Mouse (Mus musculus) forebrain, postnatal 0 days (tissue): Measurements from ENCODE around the gene Chd2. TPM values are rescaled to one million over a fixed set of nuclear protein-coding genes. Genes with fewer than 3 reads are reported as not detected.
A peak's percentile ranks its signal among the peaks of the same experiment; 100 is the strongest.

Experiments
- ATAC-seq: fragments of 200-750 bp; cut with Nextera tagmentation; 2 replicates; pipeline ENCODE4 v1.8.0; 2017; ENCODE audit warnings: mild to moderate bottlenecking, moderate library complexity
- DNase-seq: peaks from one replicate; pipeline ENCODE4 v3.0.0-alpha.2; 2015
- H3K27ac ChIP-seq: fragments of 300-500 bp; sonication (generic); 2 replicates; pipeline ENCODE4 v1.5.1; 2014; ENCODE audit warnings: low read depth, mild to moderate bottlenecking, antibody characterized with exemption, low read length, moderate library complexity, mixed read lengths
- H3K27me3 ChIP-seq: fragments of 300-500 bp; sonication (generic); 2 replicates; pipeline ENCODE4 v1.6.1; 2014; ENCODE audit warnings: mild to moderate bottlenecking, low read length, mixed read lengths; ENCODE audit not compliant: insufficient read depth
- H3K36me3 ChIP-seq: fragments of 300-500 bp; sonication (generic); 2 replicates; pipeline ENCODE4 v1.6.1; 2014; ENCODE audit warnings: mild to moderate bottlenecking, moderate library complexity; ENCODE audit not compliant: insufficient read depth
- H3K4me1 ChIP-seq: fragments of 300-500 bp; sonication (generic); 2 replicates; pipeline ENCODE4 v1.6.1; 2014; ENCODE audit warnings: antibody characterized with exemption; ENCODE audit not compliant: insufficient read depth
- H3K4me2 ChIP-seq: fragments of 300-500 bp; sonication (generic); 2 replicates; pipeline ENCODE4 v1.6.1; 2014; ENCODE audit warnings: low read depth, mild to moderate bottlenecking, moderate library complexity
- H3K4me3 ChIP-seq: fragments of 300-500 bp; sonication (generic); 2 replicates; pipeline ENCODE4 v1.5.1; 2014; ENCODE audit warnings: low read depth, low read length, mixed read lengths
- H3K9ac ChIP-seq: fragments of 300-500 bp; sonication (generic); 2 replicates; pipeline ENCODE4 v1.6.1; 2014; ENCODE audit warnings: mild to moderate bottlenecking
- H3K9me3 ChIP-seq: fragments of 300-500 bp; sonication (generic); 2 replicates; pipeline ENCODE4 v1.6.1; 2016; ENCODE audit warnings: low read length
- CTCF ChIP-seq: sonication (generic); IDR thresholded peaks from 2 replicates; pipeline ENCODE4 v1.5.1; 2016; ENCODE audit warnings: antibody characterized with exemption, control low read depth, low read depth
- WGBS: fragments of 180-500 bp; shearing (Covaris S2); extraction: QIAGEN DNeasy Blood & Tissue Kit; methylation state at CpG from one replicate; pipeline ENCODE4 v1.1.7; 2014; 5-methylcytosine and 5-hydroxymethylcytosine counted together
- polyA plus RNA-seq: library from polyadenylated mRNA; unstranded; fragments of >200 nt; fragmentation: Nextera tagmentation; extraction: Ambion mirVana; gene quantifications from 2 replicates; pipeline ENCODE4 v1.2.1, GENCODE M21; 2015
- total RNA-seq: library from RNA; depleted of rRNA; stranded (reverse); fragments of >200 nt; gene quantifications from 2 replicates; pipeline ENCODE4 v1.2.3, GENCODE M21; 2014

The Chd2 gene
- total and polyA plus RNA-seq, 2 experiments from 2014 or later, result 32.0 to 53.9 TPM

DNA sequence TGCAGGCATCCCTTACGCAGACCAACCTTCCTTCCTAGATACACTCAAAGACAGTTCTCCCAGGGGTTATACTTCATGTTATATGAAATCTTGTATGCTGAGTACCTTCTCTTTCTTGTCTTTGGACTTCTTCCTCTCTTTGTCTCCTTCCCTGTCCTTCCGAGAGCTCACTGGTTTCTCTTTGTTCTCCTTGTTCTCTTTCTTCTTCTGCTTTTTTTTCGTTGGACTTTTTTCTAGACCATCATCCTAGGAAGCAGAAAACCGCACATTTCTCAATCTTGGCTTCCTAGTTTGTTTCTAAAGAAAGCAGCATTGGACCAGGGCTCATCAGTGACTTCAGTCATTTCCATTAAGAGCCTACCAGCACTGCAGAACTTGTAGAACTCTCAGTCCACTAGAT lies 90.0 kb downstream of the Chd2 start:
- no peak overlapping the region for H3K4me2 ChIP-seq
- no peak overlapping the region for H3K9ac ChIP-seq
- ATAC-seq, result no peak
- no peaks in the 10 kb centered on the region for H3K9me3 ChIP-seq
- 92% methylated on average over 4 of the region's 4 CpGs for WGBS
- DNase-seq, result no peak
- no peaks in the 10 kb centered on the region for H3K27me3 ChIP-seq
- H3K27ac ChIP-seq, result no peak overlapping the region
- no peak overlapping the region for H3K4me3 ChIP-seq
- TF ChIP-seq CTCF, result no peak
- peaks cover 84% of the 10 kb centered on the region for H3K36me3 ChIP-seq
- H3K4me1 ChIP-seq, result no peaks in the 10 kb centered on the region

DNA sequence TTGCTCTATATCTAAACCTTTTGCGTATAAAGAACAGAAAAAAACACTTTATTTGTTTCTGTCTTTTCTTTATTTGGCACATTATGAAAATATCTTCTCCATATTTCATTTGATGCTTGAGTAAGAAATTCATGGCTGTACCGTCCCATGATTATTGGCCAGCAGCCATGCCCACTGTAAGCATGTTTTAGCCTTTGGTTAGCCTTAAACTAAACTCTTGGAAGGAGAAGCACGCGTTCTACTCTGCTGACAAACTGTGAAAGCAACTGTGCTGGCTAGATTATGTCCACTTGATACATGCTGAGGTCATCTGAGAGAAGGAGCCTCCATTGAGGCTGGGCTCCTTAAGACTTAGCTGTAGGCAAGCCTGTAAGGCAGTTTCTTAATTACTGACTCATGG lies 99.4 kb downstream of the Chd2 start:
- ATAC-seq, result no peak

DNA sequence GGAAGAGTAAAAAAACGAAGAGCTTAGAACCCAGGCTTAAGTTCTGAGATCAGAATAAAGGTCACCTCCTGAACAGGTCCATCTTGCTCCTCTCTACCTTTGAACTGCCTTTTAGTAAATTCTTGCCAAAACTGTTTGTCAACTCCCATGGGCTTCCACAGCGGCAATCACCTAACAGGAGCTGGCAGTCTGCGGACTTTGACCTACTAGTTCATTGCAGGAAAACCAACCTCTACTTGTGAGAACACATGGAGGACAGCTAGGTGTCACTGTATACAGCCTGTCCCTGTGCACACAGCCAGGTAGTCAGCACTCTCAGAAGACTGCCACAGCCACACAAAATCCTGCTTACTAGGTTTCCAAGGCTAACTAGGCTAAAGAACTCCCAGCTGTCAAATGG lies 99.8 kb downstream of the Chd2 start:
- Histone ChIP-seq H3K27me3 (no peaks in the 10 kb centered on the region), H3K9me3 (no peaks in the 10 kb centered on the region), H3K27ac (no peak overlapping the region), H3K36me3 (peaks cover 89% of the 10 kb centered on the region), H3K4me1 (no peaks in the 10 kb centered on the region), H3K9ac (no peak overlapping the region), H3K4me3 (no peak overlapping the region), H3K4me2 (no peak overlapping the region)
- no peak for DNase-seq
- WGBS, result 98% methylated on average over 3 of the region's 3 CpGs
- ATAC-seq, result no peak
- no peak for TF ChIP-seq CTCF

More for the DNA sequence above, 99.4 kb downstream of the Chd2 start:
- TF ChIP-seq CTCF, result no peak
- 88% methylated on average over 4 of the region's 4 CpGs for WGBS
- Histone ChIP-seq H3K9me3 (no peaks in the 10 kb centered on the region), H3K9ac (no peak overlapping the region), H3K27me3 (no peaks in the 10 kb centered on the region), H3K27ac (no peak overlapping the region), H3K4me2 (no peak overlapping the region), H3K36me3 (peaks cover 89% of the 10 kb centered on the region), H3K4me1 (no peaks in the 10 kb centered on the region), H3K4me3 (no peak overlapping the region)
- no peak for DNase-seq

DNA sequence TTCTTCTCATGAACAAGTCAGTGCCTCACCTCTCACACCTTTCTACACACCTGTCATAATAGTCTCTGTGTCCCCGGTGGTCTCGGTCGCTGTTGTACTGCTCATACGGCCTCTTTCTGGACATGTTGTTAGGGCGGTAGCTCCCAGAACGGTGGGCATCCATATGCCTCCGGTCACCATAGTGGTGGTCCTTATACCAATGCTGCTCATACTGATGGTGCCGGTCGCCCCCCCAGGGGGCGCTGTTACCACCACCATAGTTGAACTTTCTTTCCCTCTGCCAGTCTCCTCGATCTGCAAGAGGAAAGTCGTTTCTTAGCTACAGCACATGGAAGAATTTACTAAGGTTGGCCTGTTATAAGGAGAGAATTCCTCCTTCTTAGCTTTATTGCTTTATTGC lies 105.9 kb downstream of the Chd2 start:
- H3K27me3 ChIP-seq, result no peaks in the 10 kb centered on the region
- no peaks in the 10 kb centered on the region for H3K9me3 ChIP-seq
- no peak overlapping the region for H3K9ac ChIP-seq
- peaks cover 68% of the 10 kb centered on the region for H3K36me3 ChIP-seq
- no peak overlapping the region for H3K4me2 ChIP-seq
- TF ChIP-seq CTCF, result peak; percentile 52
- no peak overlapping the region for H3K27ac ChIP-seq
- no peak for DNase-seq
- H3K4me1 ChIP-seq, result no peaks in the 10 kb centered on the region
- WGBS, result 66% methylated on average over 12 of the region's 12 CpGs
- H3K4me3 ChIP-seq, result no peak overlapping the region
- ATAC-seq, result peak; percentile 25; the same call in 1 of the 2 replicates

DNA sequence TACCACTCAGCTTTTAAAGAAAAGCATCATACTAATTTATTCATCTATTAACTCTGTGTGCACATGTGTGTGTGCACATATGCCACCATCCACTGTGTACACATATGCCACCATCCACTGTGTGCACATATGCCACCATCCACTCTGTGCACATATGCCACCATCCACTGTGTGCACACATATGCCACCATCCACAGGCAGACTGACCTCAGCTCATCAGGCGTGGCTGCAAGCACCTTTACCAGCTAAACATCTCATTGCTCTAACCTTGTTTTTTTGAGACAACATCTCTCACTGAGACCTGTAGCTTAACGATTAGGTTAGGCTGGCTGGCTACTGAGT lies 107.3 kb downstream of the Chd2 start:
- Histone ChIP-seq H3K4me3 (no peak overlapping the region), H3K4me1 (no peaks in the 10 kb centered on the region), H3K9me3 (no peaks in the 10 kb centered on the region), H3K27ac (no peak overlapping the region), H3K27me3 (no peaks in the 10 kb centered on the region), H3K36me3 (peaks cover 62% of the 10 kb centered on the region), H3K9ac (no peak overlapping the region), H3K4me2 (no peak overlapping the region)
- 80% methylated on average over 2 of the region's 2 CpGs for WGBS
- TF ChIP-seq CTCF, result no peak
- ATAC-seq (peak; percentile 26), DNase-seq (no peak)

DNA sequence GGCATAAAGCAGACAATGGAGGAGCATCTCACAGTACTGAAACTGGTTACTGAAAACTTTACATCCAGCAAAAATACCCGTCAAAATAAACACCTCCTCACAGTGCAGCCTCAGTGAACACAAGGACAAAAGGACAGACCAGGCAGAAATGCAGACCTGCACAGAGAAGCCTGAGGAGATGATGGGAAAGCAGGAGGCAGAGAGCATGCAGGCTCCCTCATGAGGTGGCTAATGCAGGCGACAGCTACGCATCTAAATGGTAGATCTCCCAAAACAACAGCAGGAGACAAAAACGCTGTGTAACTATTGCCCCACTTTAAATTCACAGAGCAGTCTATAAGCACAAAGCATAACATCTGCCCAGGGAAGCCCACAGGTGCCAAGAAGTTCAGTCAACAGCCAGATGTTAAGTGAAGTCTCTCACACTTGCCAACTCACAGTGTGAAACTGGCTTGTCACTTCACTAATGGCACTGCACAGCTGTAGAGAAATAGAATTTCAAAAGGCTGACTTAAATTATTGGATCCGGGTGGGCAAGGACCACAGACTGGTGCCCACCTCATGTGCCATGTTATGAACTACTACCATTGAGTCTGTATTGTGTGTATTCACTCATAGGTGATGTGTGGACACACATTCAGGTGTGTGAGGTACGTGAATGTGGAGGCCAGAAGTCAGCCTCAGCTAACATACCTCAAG lies 107.8 kb downstream of the Chd2 start:
- no peaks in the 10 kb centered on the region for H3K4me1 ChIP-seq
- H3K36me3 ChIP-seq, result peaks cover 62% of the 10 kb centered on the region
- WGBS, result 71% methylated on average over 6 of the region's 6 CpGs
- H3K4me3 ChIP-seq, result no peak overlapping the region
- H3K4me2 ChIP-seq, result no peak overlapping the region
- H3K27me3 ChIP-seq, result no peaks in the 10 kb centered on the region
- no peak overlapping the region for H3K9ac ChIP-seq
- no peaks in the 10 kb centered on the region for H3K9me3 ChIP-seq
- H3K27ac ChIP-seq, result no peak overlapping the region
- ATAC-seq (peak; percentile 23; the same call in 1 of the 2 replicates), DNase-seq (peak; percentile 25)
- TF ChIP-seq CTCF, result peak; percentile 23; the same call in 1 of the 2 replicates

DNA sequence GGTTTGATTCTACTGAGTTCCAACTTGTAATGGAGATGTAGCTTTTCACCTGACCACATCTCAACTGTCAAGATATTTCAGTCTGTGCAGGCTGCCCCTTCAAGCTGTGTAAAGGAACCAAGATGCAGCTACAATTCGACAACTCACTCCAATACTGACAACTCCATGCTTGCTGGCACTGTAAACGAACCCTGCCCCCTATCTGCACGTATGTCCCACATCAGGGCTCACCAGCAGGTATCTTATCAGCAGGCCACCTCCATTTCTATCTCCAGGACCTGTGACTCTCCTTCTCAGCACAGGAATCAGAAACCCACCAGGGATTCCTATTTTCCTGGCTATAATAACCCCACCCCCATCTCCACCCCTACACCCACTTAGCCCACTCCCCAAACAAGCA lies 113.1 kb downstream of the Chd2 start:
- no peaks in the 10 kb centered on the region for H3K9me3 ChIP-seq
- peaks cover 36% of the 10 kb centered on the region for H3K36me3 ChIP-seq
- H3K27ac ChIP-seq, result no peak overlapping the region
- H3K4me3 ChIP-seq, result no peak overlapping the region
- no peak for ATAC-seq
- TF ChIP-seq CTCF, result no peak
- no peak overlapping the region for H3K9ac ChIP-seq
- 90% methylated on average over 3 of the region's 3 CpGs for WGBS
- H3K4me2 ChIP-seq, result no peak overlapping the region
- H3K27me3 ChIP-seq, result no peaks in the 10 kb centered on the region
- no peaks in the 10 kb centered on the region for H3K4me1 ChIP-seq
- DNase-seq, result no peak

DNA sequence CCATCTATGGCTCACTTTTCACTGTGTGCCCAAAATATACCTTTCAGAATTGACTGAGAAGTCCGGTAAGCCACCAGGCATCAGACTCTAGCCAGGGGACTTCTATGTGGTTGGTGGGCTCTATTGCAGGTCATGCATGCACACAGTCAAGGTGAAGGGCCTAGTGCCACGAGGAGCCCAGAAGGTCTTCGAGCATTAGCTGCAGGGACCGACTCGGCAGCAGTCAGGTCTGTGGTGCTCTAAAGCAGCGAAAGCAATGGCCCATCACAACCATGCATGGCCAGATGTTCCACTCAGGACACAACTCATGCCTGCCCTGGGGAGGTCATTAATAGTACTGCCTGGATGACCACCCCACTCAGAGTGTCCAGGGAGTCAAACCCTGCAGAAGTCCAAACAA lies 113.8 kb downstream of the Chd2 start:
- no peak overlapping the region for H3K9ac ChIP-seq
- ATAC-seq (no peak), DNase-seq (no peak)
- H3K36me3 ChIP-seq, result peaks cover 34% of the 10 kb centered on the region
- H3K27ac ChIP-seq, result no peak overlapping the region
- H3K4me3 ChIP-seq, result no peak overlapping the region
- TF ChIP-seq CTCF, result no peak
- H3K4me2 ChIP-seq, result no peak overlapping the region
- no peaks in the 10 kb centered on the region for H3K4me1 ChIP-seq
- 93% methylated on average over 6 of the region's 6 CpGs for WGBS
- no peaks in the 10 kb centered on the region for H3K27me3 ChIP-seq
- no peaks in the 10 kb centered on the region for H3K9me3 ChIP-seq
